Mouse (Mus musculus) adrenal gland, adult 8-10 months (tissue): Measurements from ENCODE around the gene Slx1b. TPM values are rescaled to one million over a fixed set of nuclear protein-coding genes. Genes with fewer than 3 reads are reported as not detected.

Experiments
- total RNA-seq, 4 experiments: library from RNA; stranded (reverse); gene quantifications; 2 replicates each; pipeline ENCODE4 v1.2.4; 2022

Gene Slx1b
- total RNA-seq, 4 experiments from 2014 or later = 14.7 to 21.1 (median 18.2) TPM

Other genes starting within 250 kb of the Slx1b start
- gene Atp2a1, start 232.7 kb downstream of the Slx1b start, total RNA-seq = under 1 TPM in 1 of 4 experiments, not detected in 3; 0.08 TPM
- gene Sh2b1, start 220.4 kb downstream of the Slx1b start, total RNA-seq = 10 to 100 TPM; 54.3 to 78.7 (median 65.2) TPM
- gene Tufm, start 208.4 kb downstream of the Slx1b start, total RNA-seq = 100 to 1,000 TPM; 205 to 255 (median 223) TPM
- 100 to 1,000 TPM in 2 of 4 experiments, 10 to 100 TPM in 2; 83.3 to 141 (median 110) TPM for gene Atxn2l, start 192.3 kb downstream of the Slx1b start, total RNA-seq
- gene Eif3c, start 129.4 kb downstream of the Slx1b start, total RNA-seq = 100 to 1,000 TPM; 206 to 258 (median 232) TPM
- 1 to 10 TPM; 1.4 to 4.3 (median 3.3) TPM for gene Apobr, start 110.8 kb downstream of the Slx1b start, total RNA-seq
- 10 to 100 TPM; 25.6 to 55.5 (median 39.8) TPM for gene Cln3, start 110.0 kb downstream of the Slx1b start, total RNA-seq
- not detected for gene Il27, start 100.8 kb downstream of the Slx1b start, total RNA-seq
- gene Nupr1, start 64.9 kb downstream of the Slx1b start, total RNA-seq = 10 to 100 TPM in 2 of 4 experiments, 1 to 10 TPM in 2; 7.9 to 17.5 (median 10.3) TPM
- 10 to 100 TPM; 30.5 to 44.4 (median 38.2) TPM for gene Sgf29, start 46.5 kb downstream of the Slx1b start, total RNA-seq
- gene Sult1a1, start 19.4 kb downstream of the Slx1b start, total RNA-seq = 10 to 100 TPM; 33.4 to 42.0 (median 40.2) TPM
- 100 to 1,000 TPM in 1 of 4 experiments, 10 to 100 TPM in 3; 78.0 to 116 (median 95.6) TPM for gene Bola2, start 383 bp downstream of the Slx1b start, total RNA-seq
- gene Coro1a, start 12.0 kb upstream of the Slx1b start, total RNA-seq = 10 to 100 TPM; 21.0 to 28.2 (median 25.0) TPM
- gene Mapk3, start 63.8 kb upstream of the Slx1b start, total RNA-seq = 100 to 1,000 TPM; 117 to 195 (median 156) TPM
- gene Gdpd3, start 70.5 kb upstream of the Slx1b start, total RNA-seq = 1 to 10 TPM; 1.8 to 9.2 (median 5.6) TPM
- gene Ypel3, start 81.2 kb upstream of the Slx1b start, total RNA-seq = 100 to 1,000 TPM; 114 to 148 (median 125) TPM
- gene Tbx6, start 85.7 kb upstream of the Slx1b start, total RNA-seq = under 1 TPM in 3 of 4 experiments, not detected in 1; 0.35 to 0.74 (median 0.56) TPM
- gene Ppp4c, start 96.7 kb upstream of the Slx1b start, total RNA-seq = 100 to 1,000 TPM in 1 of 4 experiments, 10 to 100 TPM in 3; 85.9 to 100 (median 94.9) TPM
- 10 to 100 TPM in 3 of 4 experiments, 1 to 10 TPM in 1; 9.4 to 16.7 (median 13.8) TPM for gene Fam57b, start 101.9 kb upstream of the Slx1b start, total RNA-seq
- not detected for gene 4930451I11Rik, start 135.9 kb upstream of the Slx1b start, total RNA-seq
- 1 to 10 TPM in 2 of 4 experiments, under 1 TPM in 2; 0.15 to 1.4 (median 1.1) TPM for gene Doc2a, start 151.6 kb upstream of the Slx1b start, total RNA-seq
- gene Hirip3, start 166.2 kb upstream of the Slx1b start, total RNA-seq = 10 to 100 TPM in 3 of 4 experiments, 1 to 10 TPM in 1; 8.7 to 21.8 (median 15.2) TPM
- gene Ino80e, start 166.6 kb upstream of the Slx1b start, total RNA-seq = 10 to 100 TPM; 42.7 to 56.2 (median 48.0) TPM
- gene Taok2, start 188.9 kb upstream of the Slx1b start, total RNA-seq = 100 to 1,000 TPM in 2 of 4 experiments, 10 to 100 TPM in 2; 68.1 to 117 (median 94.5) TPM
- gene Tmem219, start 227.1 kb upstream of the Slx1b start, total RNA-seq = 10 to 100 TPM; 29.4 to 48.6 (median 37.2) TPM
- 10 to 100 TPM; 20.9 to 35.2 (median 33.6) TPM for gene Kctd13, start 233.1 kb upstream of the Slx1b start, total RNA-seq